Mouse (Mus musculus): Measurements from ENCODE around the gene Hdac4. TPM values are rescaled to one million over a fixed set of nuclear protein-coding genes. Genes with fewer than 3 reads are reported as not detected.

Hdac4 gene
- polyA plus RNA-seq, 1 experiment from 2014 or later: 25.6 TPM

- Histone ChIP-seq H3K27ac (no peak overlapping the region), H3K36me3 (no peaks in the 10 kb centered on the region), H3K4me2 (replicated peaks) (peak overlapping the region; percentile 79), H3K9me3 (no peaks in the 10 kb centered on the region), H3K4me1 (replicated peaks) (peaks cover 69% of the 10 kb centered on the region), H3K4me3 (replicated peaks) (no peak overlapping the region), H3K9ac (replicated peaks) (0 out of 2 replicates have a peak overlapping the region, but pooled peaks have one; percentile 0), H3K27me3 (no peaks in the 10 kb centered on the region)
- ATAC-seq: no peak
- 38% methylated on average over 3 of the region's 3 CpGs for WGBS
Measured at GRCm38 (mm10) chr1:92177196-92177595, 18.3 kb downstream of the Hdac4 start.

GRCm38 (mm10) chr1:92175266-92175665, 20.2 kb downstream of the Hdac4 start:
- Histone ChIP-seq H3K9ac (replicated peaks) (no peak overlapping the region), H3K36me3 (no peaks in the 10 kb centered on the region), H3K4me3 (replicated peaks) (no peak overlapping the region), H3K4me2 (replicated peaks) (no peak overlapping the region), H3K4me1 (replicated peaks) (peaks cover 79% of the 10 kb centered on the region), H3K27ac (no peak overlapping the region), H3K9me3 (no peaks in the 10 kb centered on the region), H3K27me3 (no peaks in the 10 kb centered on the region)
- ATAC-seq: no peak
- WGBS: 90% methylated on average over 6 of the region's 6 CpGs

GRCm38 (mm10) chr1:92174898-92175255, 20.6 kb downstream of the Hdac4 start:
- Histone ChIP-seq H3K4me2 (replicated peaks) (no peak overlapping the region), H3K4me1 (replicated peaks) (peaks cover 83% of the 10 kb centered on the region), H3K27ac (no peak overlapping the region), H3K9me3 (no peaks in the 10 kb centered on the region), H3K9ac (replicated peaks) (no peak overlapping the region), H3K36me3 (no peaks in the 10 kb centered on the region), H3K4me3 (replicated peaks) (no peak overlapping the region), H3K27me3 (no peaks in the 10 kb centered on the region)
- WGBS: 88% methylated on average over 5 of the region's 5 CpGs
- ATAC-seq: no peak

- no peak overlapping the region for H3K4me3 ChIP-seq (replicated peaks)
- ATAC-seq: no peak
- H3K27me3 ChIP-seq: no peaks in the 10 kb centered on the region
- peaks cover 85% of the 10 kb centered on the region for H3K4me1 ChIP-seq (replicated peaks)
- H3K36me3 ChIP-seq: no peaks in the 10 kb centered on the region
- no peaks in the 10 kb centered on the region for H3K9me3 ChIP-seq
- H3K9ac ChIP-seq (replicated peaks): no peak overlapping the region
- H3K27ac ChIP-seq: no peak overlapping the region
- H3K4me2 ChIP-seq (replicated peaks): no peak overlapping the region
- 52% methylated on average over 3 of the region's 3 CpGs for WGBS
Measured at GRCm38 (mm10) chr1:92174251-92174897, 21.1 kb downstream of the Hdac4 start.

GRCm38 (mm10) chr1:92170616-92171235, 24.8 kb downstream of the Hdac4 start:
- Histone ChIP-seq H3K9me3 (no peaks in the 10 kb centered on the region), H3K36me3 (no peaks in the 10 kb centered on the region), H3K4me3 (replicated peaks) (no peak overlapping the region), H3K4me1 (replicated peaks) (peaks cover 66% of the 10 kb centered on the region), H3K27me3 (no peaks in the 10 kb centered on the region), H3K4me2 (replicated peaks) (no peak overlapping the region), H3K9ac (replicated peaks) (no peak overlapping the region), H3K27ac (no peak overlapping the region)
- 85% methylated on average over 5 of the region's 5 CpGs for WGBS
- no peak for ATAC-seq

GRCm38 (mm10) chr1:92169776-92170055, 25.8 kb downstream of the Hdac4 start:
- Histone ChIP-seq H3K4me1 (replicated peaks) (peaks cover 60% of the 10 kb centered on the region), H3K9me3 (no peaks in the 10 kb centered on the region), H3K36me3 (no peaks in the 10 kb centered on the region), H3K27me3 (no peaks in the 10 kb centered on the region), H3K27ac (no peak overlapping the region), H3K4me3 (replicated peaks) (no peak overlapping the region), H3K4me2 (replicated peaks) (no peak overlapping the region), H3K9ac (replicated peaks) (no peak overlapping the region)
- no peak for ATAC-seq

- no peaks in the 10 kb centered on the region for H3K27me3 ChIP-seq
- peaks cover 60% of the 10 kb centered on the region for H3K4me1 ChIP-seq (replicated peaks)
- no peak overlapping the region for H3K4me2 ChIP-seq (replicated peaks)
- H3K9me3 ChIP-seq: no peaks in the 10 kb centered on the region
- H3K36me3 ChIP-seq: no peaks in the 10 kb centered on the region
- H3K9ac ChIP-seq (replicated peaks): no peak overlapping the region
- H3K27ac ChIP-seq: no peak overlapping the region
- WGBS: 94% methylated on average over 4 of the region's 4 CpGs
- ATAC-seq: no peak
- no peak overlapping the region for H3K4me3 ChIP-seq (replicated peaks)
Measured at GRCm38 (mm10) chr1:92168900-92169775, 26.4 kb downstream of the Hdac4 start.

GRCm38 (mm10) chr1:92163932-92164331, 31.6 kb downstream of the Hdac4 start:
- Histone ChIP-seq H3K36me3 (no peaks in the 10 kb centered on the region), H3K27ac (no peak overlapping the region), H3K9me3 (no peaks in the 10 kb centered on the region), H3K4me3 (replicated peaks) (no peak overlapping the region), H3K9ac (replicated peaks) (no peak overlapping the region), H3K4me2 (replicated peaks) (no peak overlapping the region), H3K27me3 (no peaks in the 10 kb centered on the region), H3K4me1 (replicated peaks) (peaks cover 40% of the 10 kb centered on the region; the same call in 1 of the 2 replicates)
- no peak for ATAC-seq
- 72% methylated on average over 1 of the region's 1 CpGs for WGBS

GRCm38 (mm10) chr1:92159804-92160203, 35.7 kb downstream of the Hdac4 start:
- WGBS: 91% methylated on average over 4 of the region's 4 CpGs
- H3K36me3 ChIP-seq: 0 out of 2 replicates have a peak, but pooled peaks cover under 1% of the 10 kb centered on the region
- H3K9ac ChIP-seq (replicated peaks): no peak overlapping the region
- no peaks in the 10 kb centered on the region for H3K9me3 ChIP-seq
- H3K27ac ChIP-seq: no peak overlapping the region
- no peak overlapping the region for H3K4me3 ChIP-seq (replicated peaks)
- H3K4me2 ChIP-seq (replicated peaks): no peak overlapping the region
- H3K27me3 ChIP-seq: no peaks in the 10 kb centered on the region
- ATAC-seq: no peak
- 0 out of 2 replicates have a peak, but pooled peaks cover 29% of the 10 kb centered on the region for H3K4me1 ChIP-seq (replicated peaks)

GRCm38 (mm10) chr1:92150201-92150600, 45.3 kb downstream of the Hdac4 start:
- 69% methylated on average over 1 of the region's 1 CpGs for WGBS
- Histone ChIP-seq H3K36me3 (0 out of 2 replicates have a peak, but pooled peaks cover 20% of the 10 kb centered on the region), H3K27ac (no peak overlapping the region), H3K4me1 (replicated peaks) (0 out of 2 replicates have a peak, but pooled peaks cover 2% of the 10 kb centered on the region), H3K27me3 (no peaks in the 10 kb centered on the region), H3K9me3 (no peaks in the 10 kb centered on the region), H3K4me3 (replicated peaks) (no peak overlapping the region), H3K9ac (replicated peaks) (no peak overlapping the region), H3K4me2 (replicated peaks) (no peak overlapping the region)
- no peak for ATAC-seq

GRCm38 (mm10) chr1:92148527-92148926, 47.0 kb downstream of the Hdac4 start:
- H3K9ac ChIP-seq (replicated peaks): no peak overlapping the region
- peaks cover 12% of the 10 kb centered on the region; the same call in 1 of the 2 replicates for H3K4me1 ChIP-seq (replicated peaks)
- no peak for ATAC-seq
- no peaks in the 10 kb centered on the region for H3K27me3 ChIP-seq
- no peak overlapping the region for H3K4me2 ChIP-seq (replicated peaks)
- H3K27ac ChIP-seq: no peak overlapping the region
- 0 out of 2 replicates have a peak, but pooled peaks cover 17% of the 10 kb centered on the region for H3K36me3 ChIP-seq
- no peak overlapping the region for H3K4me3 ChIP-seq (replicated peaks)
- WGBS: 100% methylated on average over 1 of the region's 1 CpGs
- H3K9me3 ChIP-seq: no peaks in the 10 kb centered on the region

- Histone ChIP-seq H3K9ac (replicated peaks) (no peak overlapping the region), H3K36me3 (0 out of 2 replicates have a peak, but pooled peaks cover 17% of the 10 kb centered on the region), H3K4me2 (replicated peaks) (no peak overlapping the region), H3K4me1 (replicated peaks) (peaks cover 19% of the 10 kb centered on the region; the same call in 1 of the 2 replicates), H3K27ac (no peak overlapping the region), H3K27me3 (no peaks in the 10 kb centered on the region), H3K9me3 (no peaks in the 10 kb centered on the region), H3K4me3 (replicated peaks) (no peak overlapping the region)
- ATAC-seq: no peak
- WGBS: 82% methylated on average over 6 of the region's 6 CpGs
Measured at GRCm38 (mm10) chr1:92144868-92145534, 50.5 kb downstream of the Hdac4 start.
